8 mouse cellular contexts compared by ENCODE assay signal in the genomic region with DNA sequence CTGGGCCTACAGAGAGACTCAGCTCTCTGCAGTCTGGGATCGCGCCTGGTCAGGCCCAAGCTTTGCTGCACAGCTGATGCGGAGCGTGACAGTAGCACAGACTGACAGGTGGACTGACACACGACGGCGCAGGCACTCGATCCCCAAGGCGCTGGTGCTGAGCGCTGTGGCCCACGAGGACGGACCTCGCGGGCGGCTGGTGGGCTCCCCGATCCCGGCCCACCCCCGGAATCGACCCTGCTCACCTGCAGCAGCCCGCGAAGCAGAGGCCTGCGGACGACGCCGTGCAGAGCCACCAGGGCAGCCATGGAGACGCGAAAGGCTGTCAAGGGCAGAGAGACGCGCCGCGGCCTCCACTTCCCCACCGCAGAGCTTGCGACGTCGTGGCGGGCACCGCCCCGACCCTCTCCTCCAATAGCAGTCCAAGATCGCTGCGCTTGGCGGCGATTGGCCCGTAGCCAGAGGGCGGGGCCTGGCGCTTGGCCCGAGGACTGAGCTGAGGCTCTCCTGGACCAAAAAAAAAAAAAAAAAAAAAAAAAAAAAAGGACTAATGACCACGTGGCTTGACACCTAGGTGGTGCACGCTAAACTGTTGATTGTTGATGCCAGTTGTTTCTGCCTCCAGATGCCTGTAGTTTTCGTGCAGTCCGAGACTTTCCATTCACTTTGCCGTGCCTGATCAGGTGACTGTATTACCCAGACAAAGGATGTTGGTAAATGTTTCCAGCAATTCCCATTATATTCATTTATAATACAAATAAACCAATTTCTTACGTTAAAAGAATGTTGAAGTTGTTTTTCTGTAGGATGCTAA. TPM values are rescaled to one million over a fixed set of nuclear protein-coding genes. Genes with fewer than 3 reads are reported as not detected.
A peak's percentile ranks its signal among the peaks of the same experiment; 100 is the strongest.
DNase-seq lines count a peak whose midpoint lies in the region; ATAC-seq and TF ChIP-seq lines count a peak whose summit lies in the region.

Gene Acat1 (minus strand): TSS at position 415 of the 814 bp plus-strand sequence.

- peak; percentile 95 for DNase-seq in A20 (ENCODE audit: low read depth, low spot score)
- peak; percentile 93 to 95 for DNase-seq in heart, adult 9 months (ENCODE audit: low spot score in 2 of 2)
- DNase-seq in monocyte, adult 2 months (ENCODE audit: low read depth in 1 of 2, low spot score in 2 of 2), result peak; percentile 63 to 82
- DNase-seq in spleen, postnatal 36 days (ENCODE audit: low spot score in 2 of 2), result peak; percentile 91 to 92

- peaks cover 5% of the 10 kb centered on the region; the same call in 1 of the 2 replicates for H3K36me3 ChIP-seq in kidney, embryonic 14.5 days (ENCODE audit: control insufficient read depth, insufficient read depth, low read length)
- H3K36me3 ChIP-seq in limb, embryonic 15.5 days, result peaks cover 2% of the 10 kb centered on the region

- H3K27me3 ChIP-seq in kidney, embryonic 14.5 days (ENCODE audit: control insufficient read depth, insufficient read depth, low read length), result no peaks in the 10 kb centered on the region
- no peaks in the 10 kb centered on the region for H3K27me3 ChIP-seq in limb, embryonic 15.5 days

- H3K4me2 ChIP-seq in kidney, embryonic 14.5 days (replicated peaks; ENCODE audit: low read depth, low read length), result peak within 1 kb of the TSS; percentile 82
- H3K4me2 ChIP-seq in limb, embryonic 15.5 days, result peak within 1 kb of the TSS; percentile 69

- H3K9me3 ChIP-seq in kidney, embryonic 14.5 days (ENCODE audit: control insufficient read depth, low read length), result no peaks in the 10 kb centered on the region
- no peaks in the 10 kb centered on the region for H3K9me3 ChIP-seq in limb, embryonic 15.5 days

- 0 out of 2 replicates have a peak, but pooled peaks have one; percentile 40 for TF ChIP-seq POLR2A in bone marrow macrophage, adult 2 months (IDR thresholded peaks at IDR 0.05; ENCODE audit: borderline replicate concordance, low read depth, low read length)
- peak; percentile 85 for TF ChIP-seq POLR2A in embryonic fibroblast, embryonic 13.5 days (IDR thresholded peaks at IDR 0.05; ENCODE audit: low read depth, low read length)

- WGBS in kidney, embryonic 14.5 days, result 4% methylated on average over 45 of the region's 52 CpGs
- WGBS in limb, embryonic 15.5 days, result 2% methylated on average over 52 of the region's 52 CpGs

- peak; percentile 99 for ATAC-seq in kidney, embryonic 14.5 days (ENCODE audit: low FRiP score, low TSS enrichment)
- ATAC-seq in limb, embryonic 15.5 days (ENCODE audit: insufficient number of reproducible peaks, low FRiP score, low TSS enrichment, low read depth), result peak; percentile 94

- H3K27ac ChIP-seq in bone marrow macrophage, adult 2 months (ENCODE audit: insufficient read depth, low read depth, low read length), result peak within 1 kb of the TSS; percentile 34
- no peak within 1 kb of the TSS for H3K27ac ChIP-seq in embryonic fibroblast, embryonic 13.5 days (ENCODE audit: insufficient read depth, low read length)
- H3K27ac ChIP-seq in kidney, embryonic 14.5 days (ENCODE audit: low read depth, low read length), result no peak within 1 kb of the TSS
- H3K27ac ChIP-seq in limb, embryonic 15.5 days, result peak within 1 kb of the TSS; percentile 86

- peaks cover 18% of the 10 kb centered on the region for H3K4me1 ChIP-seq in bone marrow macrophage, adult 2 months (ENCODE audit: control insufficient read depth, insufficient read depth, low read length)
- H3K4me1 ChIP-seq in embryonic fibroblast, embryonic 13.5 days (ENCODE audit: control insufficient read depth, insufficient read depth, low read length), result no peaks in the 10 kb centered on the region
- no peaks in the 10 kb centered on the region for H3K4me1 ChIP-seq in kidney, embryonic 14.5 days (ENCODE audit: control insufficient read depth, insufficient read depth, low read length)
- H3K4me1 ChIP-seq in limb, embryonic 15.5 days, result peaks cover 5% of the 10 kb centered on the region

- TF ChIP-seq CTCF in bone marrow macrophage, adult 2 months (IDR thresholded peaks at IDR 0.05; ENCODE audit: low read depth, low read length), result no peak
- TF ChIP-seq CTCF in embryonic fibroblast, embryonic 13.5 days (IDR thresholded peaks at IDR 0.05; ENCODE audit: borderline replicate concordance, insufficient read depth, low read length), result no peak

- H3K9ac ChIP-seq in kidney, embryonic 14.5 days (ENCODE audit: low read depth, low read length), result peak within 1 kb of the TSS; percentile 78
- peak within 1 kb of the TSS; percentile 83 for H3K9ac ChIP-seq in limb, embryonic 15.5 days

- peak within 1 kb of the TSS; percentile 75 for H3K4me3 ChIP-seq in bone marrow macrophage, adult 2 months (ENCODE audit: insufficient read depth, low read length)
- peak within 1 kb of the TSS; percentile 67 for H3K4me3 ChIP-seq in embryonic fibroblast, embryonic 13.5 days (ENCODE audit: insufficient read depth, low read length)
- peak within 1 kb of the TSS; percentile 64 for H3K4me3 ChIP-seq in kidney, embryonic 14.5 days (ENCODE audit: low read length)
- H3K4me3 ChIP-seq in limb, embryonic 15.5 days, result peak within 1 kb of the TSS; percentile 70

RNA-seq across cellular contexts. Expression of gene Acat1, which starts in this region (rescaled TPM):
- 44.7 and 45.0 TPM in 2 replicates for polyA plus RNA-seq in bone marrow macrophage, adult 2 months (2012; ENCODE audit: insufficient read depth, insufficient read length, missing spikeins)
- 46.7 and 75.9 TPM in 2 replicates for polyA plus RNA-seq in embryonic fibroblast, embryonic 13.5 days (2011; ENCODE audit: insufficient read length, low read depth, missing spikeins)
- polyA plus RNA-seq in kidney, embryonic 14.5 days (2014; fragmentation: Nextera tagmentation; extraction: Ambion mirVana), result 104 and 108 TPM in 2 replicates
- polyA plus RNA-seq in limb, embryonic 15.5 days (2015; fragmentation: Nextera tagmentation; extraction: Ambion mirVana), result 157 and 172 TPM in 2 replicates

Comparison
In these comparisons a context has a peak if more than half of its experiments do, and no peak if none do; other contexts are left out.
1. H3K27ac ChIP-seq: peak in bone marrow macrophage, adult 2 months (single experiment) and limb, embryonic 15.5 days (single experiment); none in embryonic fibroblast, embryonic 13.5 days (single experiment) and kidney, embryonic 14.5 days (single experiment).
2. Peak in every context shown above with its lines, with median percentiles within 50 percentile points of each other: DNase-seq and H3K4me3 ChIP-seq.